Comparison of ENCODE assay signal across 8 mouse cellular contexts in genomic region chr19:46317546-46317885, GRCm38 (mm10). TPM values are rescaled to one million over a fixed set of nuclear protein-coding genes. Genes with fewer than 3 reads are reported as not detected.
A peak's percentile ranks its signal among the peaks of the same experiment; 100 is the strongest.
DNase-seq lines count a peak whose midpoint lies in the region; ATAC-seq and TF ChIP-seq lines count a peak whose summit lies in the region.

No protein-coding gene starts in this region.

- H3K4me2 ChIP-seq in heart, postnatal 0 days (ENCODE audit: low read depth, low read length), result peak overlapping the region; percentile 67
- H3K4me2 ChIP-seq in liver, embryonic 13.5 days, result peak overlapping the region; percentile 93
- peak overlapping the region; percentile 64 for H3K4me2 ChIP-seq in stomach, postnatal 0 days (replicated peaks; ENCODE audit: low read depth)

- no peak overlapping the region for H3K27ac ChIP-seq in heart, postnatal 0 days (ENCODE audit: low read depth)
- no peak overlapping the region for H3K27ac ChIP-seq in liver, embryonic 13.5 days
- peak overlapping the region; percentile 89 for H3K27ac ChIP-seq in stomach, postnatal 0 days (replicated peaks)

- H3K9me3 ChIP-seq in heart, postnatal 0 days (replicated peaks; ENCODE audit: control insufficient read depth, low read length), result no peaks in the 10 kb centered on the region
- no peaks in the 10 kb centered on the region for H3K9me3 ChIP-seq in liver, embryonic 13.5 days (replicated peaks)
- H3K9me3 ChIP-seq in stomach, postnatal 0 days (ENCODE audit: control insufficient read depth, low read length), result no peaks in the 10 kb centered on the region

- peak overlapping the region; percentile 52 for H3K4me3 ChIP-seq in heart, postnatal 0 days (ENCODE audit: low read depth, low read length)
- peak overlapping the region; percentile 55 for H3K4me3 ChIP-seq in liver, embryonic 13.5 days (replicated peaks)
- H3K4me3 ChIP-seq in stomach, postnatal 0 days (ENCODE audit: low read depth, low read length), result peak overlapping the region; percentile 60

- 1% methylated on average over 43 of the region's 48 CpGs for WGBS in heart, postnatal 0 days
- 1% methylated on average over 47 of the region's 48 CpGs for WGBS in liver, embryonic 13.5 days (ENCODE audit: insufficient replicate concordance)
- WGBS in stomach, postnatal 0 days, result 1% methylated on average over 35 of the region's 48 CpGs

- H3K36me3 ChIP-seq in heart, postnatal 0 days (replicated peaks; ENCODE audit: control insufficient read depth, insufficient read depth, low read length), result 0 out of 2 replicates have a peak, but pooled peaks cover 5% of the 10 kb centered on the region
- H3K36me3 ChIP-seq in liver, embryonic 13.5 days, result peaks cover 3% of the 10 kb centered on the region
- H3K36me3 ChIP-seq in stomach, postnatal 0 days (ENCODE audit: control insufficient read depth, insufficient read depth, low read length), result peaks cover 8% of the 10 kb centered on the region; the same call in 1 of the 2 replicates

- H3K27me3 ChIP-seq in heart, postnatal 0 days (ENCODE audit: control insufficient read depth, insufficient read depth, low read length), result peaks cover 97% of the 10 kb centered on the region
- H3K27me3 ChIP-seq in liver, embryonic 13.5 days, result peaks cover 97% of the 10 kb centered on the region
- H3K27me3 ChIP-seq in stomach, postnatal 0 days (ENCODE audit: control insufficient read depth, insufficient read depth, low read length), result peaks cover 3% of the 10 kb centered on the region; the same call in 1 of the 2 replicates

- no peaks in the 10 kb centered on the region for H3K4me1 ChIP-seq in heart, postnatal 0 days (ENCODE audit: control insufficient read depth, insufficient read depth)
- H3K4me1 ChIP-seq in liver, embryonic 13.5 days (replicated peaks), result peaks cover 70% of the 10 kb centered on the region
- peaks cover 6% of the 10 kb centered on the region; the same call in 1 of the 2 replicates for H3K4me1 ChIP-seq in stomach, postnatal 0 days (replicated peaks; ENCODE audit: control insufficient read depth, insufficient read depth)

- no peak for TF ChIP-seq EP300 in heart, postnatal 0 days (IDR thresholded peaks at IDR 0.05; ENCODE audit: low read depth)
- no peak for TF ChIP-seq EP300 in stomach, postnatal 0 days (optimal IDR thresholded peaks at IDR 0.05)

- TF ChIP-seq CTCF in heart, postnatal 0 days (IDR thresholded peaks at IDR 0.05; ENCODE audit: low read depth), result no peak
- no peak for TF ChIP-seq CTCF in stomach, postnatal 0 days (IDR thresholded peaks at IDR 0.05; ENCODE audit: low read depth)

- peak; percentile 85 for DNase-seq in heart, adult 11 months
- DNase-seq in heart, postnatal 36 days, result no peak
- peak; percentile 23 for DNase-seq in right cerebral cortex, postnatal 14 days
- no peak for DNase-seq in right cerebral cortex, adult 2 months (ENCODE audit: low spot score in 2 of 2)
- DNase-seq in heart, postnatal 0 days (ENCODE audit: low spot score), result no peak
- peak; percentile 3 for DNase-seq in liver, embryonic 13.5 days
- DNase-seq in stomach, postnatal 0 days (ENCODE audit: low spot score), result no peak

- intact Hi-C loops in heart, postnatal 36 days (cut with DNase I), result no loop called here

- ATAC-seq in heart, postnatal 0 days (ENCODE audit: insufficient read depth, low read depth), result 0 out of 2 replicates have a peak, but pooled peaks have one; percentile 16
- no peak for ATAC-seq in liver, embryonic 13.5 days (ENCODE audit: low read depth)
- ATAC-seq in stomach, postnatal 0 days (ENCODE audit: low FRiP score, low TSS enrichment), result 0 out of 2 replicates have a peak, but pooled peaks have one; percentile 0
- no peak for ATAC-seq in inflammation-experienced regulatory T-cells, adult 6 months

- H3K9ac ChIP-seq in heart, postnatal 0 days (replicated peaks; ENCODE audit: low read depth, low read length), result no peak overlapping the region
- peak overlapping the region; percentile 47 for H3K9ac ChIP-seq in liver, embryonic 13.5 days
- peak overlapping the region; percentile 74 for H3K9ac ChIP-seq in stomach, postnatal 0 days (ENCODE audit: low read length)

RNA-seq across cellular contexts. Expression of gene Psd, which starts 9.4 kb away (rescaled TPM):
- total RNA-seq in heart, postnatal 36 days (2021), result 1 to 10 TPM in 1 of 2 experiments, under 1 TPM in 1; 0.57 to 1.3 TPM
- 0.97 and 13.4 TPM in 2 replicates for total RNA-seq in heart, postnatal 0 days (2014; rRNA removed; ENCODE audit: low replicate concordance)
- 1.7 and 2.2 TPM in 2 replicates for polyA plus RNA-seq in heart, postnatal 0 days (2015; fragmentation: Nextera tagmentation; extraction: Ambion mirVana)
- polyA plus RNA-seq in liver, embryonic 13.5 days (2015; fragmentation: Nextera tagmentation; extraction: Ambion mirVana), result 5.8 and 7.1 TPM in 2 replicates
- polyA plus RNA-seq in stomach, postnatal 0 days (2015; fragmentation: Nextera tagmentation; extraction: Ambion mirVana), result 44.9 and 59.2 TPM in 2 replicates
- 1 to 10 TPM; 3.1 to 4.1 (median 4.0) TPM for polyA plus RNA-seq in inflammation-experienced regulatory T-cells, adult 6 months (2017; shearing (Covaris generic))

RNA-seq across cellular contexts. Expression of gene Fbxl15, which starts 10.5 kb away (rescaled TPM):
- 1 to 10 TPM; 4.2 to 4.4 TPM for total RNA-seq in heart, postnatal 36 days (2021)
- total RNA-seq in heart, postnatal 0 days (2014; rRNA removed; ENCODE audit: low replicate concordance), result 10.4 and 13.3 TPM in 2 replicates
- polyA plus RNA-seq in heart, postnatal 0 days (2015; fragmentation: Nextera tagmentation; extraction: Ambion mirVana), result 11.5 and 12.2 TPM in 2 replicates
- polyA plus RNA-seq in liver, embryonic 13.5 days (2015; fragmentation: Nextera tagmentation; extraction: Ambion mirVana), result 11.2 and 12.1 TPM in 2 replicates
- polyA plus RNA-seq in stomach, postnatal 0 days (2015; fragmentation: Nextera tagmentation; extraction: Ambion mirVana), result 13.2 and 14.8 TPM in 2 replicates
- polyA plus RNA-seq in inflammation-experienced regulatory T-cells, adult 6 months (2017; shearing (Covaris generic)), result 1 to 10 TPM; 3.9 to 6.4 (median 4.5) TPM

RNA-seq across cellular contexts. Expression of gene Nfkb2, which starts 13.4 kb away (rescaled TPM):
- total RNA-seq in heart, postnatal 36 days (2021), result 10 to 100 TPM; 16.6 to 22.8 TPM
- 26.9 and 28.8 TPM in 2 replicates for total RNA-seq in heart, postnatal 0 days (2014; rRNA removed; ENCODE audit: low replicate concordance)
- polyA plus RNA-seq in heart, postnatal 0 days (2015; fragmentation: Nextera tagmentation; extraction: Ambion mirVana), result 6.6 and 7.2 TPM in 2 replicates
- 3.9 and 4.3 TPM in 2 replicates for polyA plus RNA-seq in liver, embryonic 13.5 days (2015; fragmentation: Nextera tagmentation; extraction: Ambion mirVana)
- polyA plus RNA-seq in stomach, postnatal 0 days (2015; fragmentation: Nextera tagmentation; extraction: Ambion mirVana), result 11.4 and 11.6 TPM in 2 replicates
- 10 to 100 TPM; 15.7 to 27.8 (median 20.7) TPM for polyA plus RNA-seq in inflammation-experienced regulatory T-cells, adult 6 months (2017; shearing (Covaris generic))

RNA-seq across cellular contexts. Expression of gene Cuedc2, which starts 21.0 kb away (rescaled TPM):
- total RNA-seq in heart, postnatal 36 days (2021), result 10 to 100 TPM; 87.2 to 94.6 TPM
- 91.7 and 114 TPM in 2 replicates for total RNA-seq in heart, postnatal 0 days (2014; rRNA removed; ENCODE audit: low replicate concordance)
- 129 and 136 TPM in 2 replicates for polyA plus RNA-seq in heart, postnatal 0 days (2015; fragmentation: Nextera tagmentation; extraction: Ambion mirVana)
- polyA plus RNA-seq in liver, embryonic 13.5 days (2015; fragmentation: Nextera tagmentation; extraction: Ambion mirVana), result 85.6 and 86.7 TPM in 2 replicates
- 75.3 and 77.5 TPM in 2 replicates for polyA plus RNA-seq in stomach, postnatal 0 days (2015; fragmentation: Nextera tagmentation; extraction: Ambion mirVana)
- polyA plus RNA-seq in inflammation-experienced regulatory T-cells, adult 6 months (2017; shearing (Covaris generic)), result 10 to 100 TPM; 34.9 to 54.1 (median 46.6) TPM

RNA-seq across cellular contexts. Expression of gene Mfsd13a, which starts 23.4 kb away (rescaled TPM):
- 1 to 10 TPM; 2.4 to 2.5 TPM for total RNA-seq in heart, postnatal 36 days (2021)
- 5.2 and 21.8 TPM in 2 replicates for total RNA-seq in heart, postnatal 0 days (2014; rRNA removed; ENCODE audit: low replicate concordance)
- 3.2 and 3.7 TPM in 2 replicates for polyA plus RNA-seq in heart, postnatal 0 days (2015; fragmentation: Nextera tagmentation; extraction: Ambion mirVana)
- 10.6 and 12.3 TPM in 2 replicates for polyA plus RNA-seq in liver, embryonic 13.5 days (2015; fragmentation: Nextera tagmentation; extraction: Ambion mirVana)
- polyA plus RNA-seq in stomach, postnatal 0 days (2015; fragmentation: Nextera tagmentation; extraction: Ambion mirVana), result 5.3 and 7.7 TPM in 2 replicates
- polyA plus RNA-seq in inflammation-experienced regulatory T-cells, adult 6 months (2017; shearing (Covaris generic)), result 1 to 10 TPM; 4.3 to 8.1 (median 5.9) TPM

Comparison
In these comparisons a context has a peak if more than half of its experiments do, and no peak if none do; other contexts are left out.
1. DNase-seq: peak in heart, adult 11 months (single experiment), right cerebral cortex, postnatal 14 days (single experiment) and liver, embryonic 13.5 days (single experiment); none in heart, postnatal 36 days (0 of 2), right cerebral cortex, adult 2 months (0 of 2), heart, postnatal 0 days (single experiment) and stomach, postnatal 0 days (single experiment).
2. ATAC-seq: peak in heart, postnatal 0 days (single experiment) and stomach, postnatal 0 days (single experiment); none in liver, embryonic 13.5 days (single experiment) and inflammation-experienced regulatory T-cells, adult 6 months (single experiment).
3. Peak in every context shown above with its lines, with median percentiles within 50 percentile points of each other: H3K4me2 ChIP-seq and H3K4me3 ChIP-seq.